Comparison of ENCODE assay signal across 7 mouse cellular contexts in the genomic region with DNA sequence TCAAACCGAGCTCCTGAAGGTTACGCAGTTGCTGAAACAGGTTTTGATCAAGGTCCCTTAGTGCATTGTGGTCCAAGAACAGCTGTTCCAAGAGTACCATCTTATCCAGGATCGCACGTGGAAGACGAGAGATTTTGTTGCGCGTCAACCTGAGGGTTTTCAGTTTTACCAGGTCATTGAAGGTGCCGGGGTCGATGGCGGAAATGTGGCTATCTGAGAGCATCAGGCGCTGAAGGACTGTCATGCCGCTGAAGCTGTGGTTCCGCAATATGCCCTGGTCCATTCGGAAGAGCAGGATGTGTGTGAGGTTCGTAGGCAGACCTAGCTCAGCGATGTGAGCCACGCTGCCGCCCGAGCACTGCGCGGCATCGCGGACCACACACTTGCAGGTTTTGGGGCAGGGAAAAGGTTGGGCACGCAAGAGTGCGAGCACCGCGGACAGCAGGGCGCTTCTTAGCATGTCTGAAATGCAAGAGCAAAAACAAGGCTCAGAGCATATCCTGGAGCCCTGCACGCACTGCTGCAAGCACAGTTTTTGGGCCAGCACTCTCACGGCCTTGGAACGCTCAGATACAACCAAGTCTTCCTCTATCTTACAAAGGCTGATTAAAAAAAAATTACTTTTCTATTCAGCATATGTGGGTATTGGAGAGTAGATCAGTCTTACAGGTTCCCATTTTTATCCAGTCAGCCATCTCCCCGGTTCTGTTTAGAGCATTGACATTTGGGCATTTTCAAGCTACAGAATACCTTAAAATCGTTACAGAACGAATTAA. TPM values are rescaled to one million over a fixed set of nuclear protein-coding genes. Genes with fewer than 3 reads are reported as not detected.
DNase-seq lines count a peak whose midpoint lies in the region; ATAC-seq lines count a peak whose summit lies in the region.

No protein-coding gene starts in this region.

- DNase-seq in right cerebral cortex, postnatal 10 days (ENCODE audit: low spot score in 2 of 2): peak; percentile 27 to 34
- no peak for DNase-seq in right cerebral cortex, adult 18-20 months
- peak; percentile 28 to 44 for DNase-seq in cerebellum, adult 18-20 months
- peak; percentile 22 for DNase-seq in forebrain, embryonic 14.5 days (ENCODE audit: low spot score)
- DNase-seq in mesoderm, embryonic 11.5 days (ENCODE audit: low read depth, low spot score): peak; percentile 48
- peak; percentile 14 for DNase-seq in yolk sac, embryonic 10.5 days (ENCODE audit: low spot score)

- H3K27me3 ChIP-seq in forebrain, embryonic 14.5 days (replicated peaks; ENCODE audit: control insufficient read depth, insufficient read depth, low read length): peaks cover 45% of the 10 kb centered on the region
- H3K27me3 ChIP-seq in kidney, embryonic 14.5 days (ENCODE audit: control insufficient read depth, insufficient read depth, low read length): peaks cover 55% of the 10 kb centered on the region

- peak overlapping the region; percentile 60 for H3K4me3 ChIP-seq in forebrain, embryonic 14.5 days (ENCODE audit: low read depth, low read length)
- H3K4me3 ChIP-seq in kidney, embryonic 14.5 days (ENCODE audit: low read length): peak overlapping the region; percentile 51

- peak overlapping the region; percentile 99 for H3K4me2 ChIP-seq in forebrain, embryonic 14.5 days (ENCODE audit: low read length)
- H3K4me2 ChIP-seq in kidney, embryonic 14.5 days (replicated peaks; ENCODE audit: low read depth, low read length): peak overlapping the region; percentile 100

- H3K9ac ChIP-seq in forebrain, embryonic 14.5 days (ENCODE audit: low read length): peak overlapping the region; percentile 65
- H3K9ac ChIP-seq in kidney, embryonic 14.5 days (ENCODE audit: low read depth, low read length): peak overlapping the region; percentile 54; the same call in 1 of the 2 replicates

- H3K9me3 ChIP-seq in forebrain, embryonic 14.5 days (replicated peaks; ENCODE audit: control insufficient read depth, low read length): no peaks in the 10 kb centered on the region
- no peaks in the 10 kb centered on the region; the same call in 1 of the 2 replicates for H3K9me3 ChIP-seq in kidney, embryonic 14.5 days (ENCODE audit: control insufficient read depth, low read length)

- peaks cover 13% of the 10 kb centered on the region for H3K4me1 ChIP-seq in forebrain, embryonic 14.5 days (ENCODE audit: control insufficient read depth, insufficient read depth, low read length)
- H3K4me1 ChIP-seq in kidney, embryonic 14.5 days (ENCODE audit: control insufficient read depth, insufficient read depth, low read length): peaks cover 8% of the 10 kb centered on the region; the same call in 1 of the 2 replicates

- WGBS in forebrain, embryonic 14.5 days: 6% methylated on average over 34 of the region's 34 CpGs
- 4% methylated on average over 34 of the region's 34 CpGs for WGBS in kidney, embryonic 14.5 days

- H3K36me3 ChIP-seq in forebrain, embryonic 14.5 days (ENCODE audit: control insufficient read depth, insufficient read depth, low read length): 0 out of 2 replicates have a peak, but pooled peaks cover 2% of the 10 kb centered on the region
- H3K36me3 ChIP-seq in kidney, embryonic 14.5 days (ENCODE audit: control insufficient read depth, insufficient read depth, low read length): no peaks in the 10 kb centered on the region

- no peak for ATAC-seq in forebrain, embryonic 14.5 days
- ATAC-seq in kidney, embryonic 14.5 days (ENCODE audit: low FRiP score, low TSS enrichment): 0 out of 2 replicates have a peak, but pooled peaks have one; percentile 11

- H3K27ac ChIP-seq in forebrain, embryonic 14.5 days (ENCODE audit: low read depth, low read length): no peak overlapping the region
- no peak overlapping the region for H3K27ac ChIP-seq in kidney, embryonic 14.5 days (ENCODE audit: low read depth, low read length)

RNA-seq across cellular contexts. Expression of a gene that starts 1.0 kb away (rescaled TPM):
- polyA plus RNA-seq in forebrain, embryonic 14.5 days (2014; fragmentation: Nextera tagmentation; extraction: Ambion mirVana): 0.28 and 0.32 TPM in 2 replicates
- polyA plus RNA-seq in kidney, embryonic 14.5 days (2014; fragmentation: Nextera tagmentation; extraction: Ambion mirVana): 0.55 and 0.64 TPM in 2 replicates

RNA-seq across cellular contexts. Expression of a gene that starts 26.5 kb away (rescaled TPM):
- polyA plus RNA-seq in forebrain, embryonic 14.5 days (2014; fragmentation: Nextera tagmentation; extraction: Ambion mirVana): 0.07 and 0.10 TPM in 2 replicates
- polyA plus RNA-seq in kidney, embryonic 14.5 days (2014; fragmentation: Nextera tagmentation; extraction: Ambion mirVana): 0.76 and 1.1 TPM in 2 replicates

RNA-seq across cellular contexts. Expression of a gene that starts 42.3 kb away (rescaled TPM):
- not detected in 2 replicates for polyA plus RNA-seq in forebrain, embryonic 14.5 days (2014; fragmentation: Nextera tagmentation; extraction: Ambion mirVana)
- not detected in 2 replicates for polyA plus RNA-seq in kidney, embryonic 14.5 days (2014; fragmentation: Nextera tagmentation; extraction: Ambion mirVana)
